Mouse (Mus musculus) leukemia stem cell, adult 10-12 weeks (primary cell): ENCODE results near the gene Vmn1r148. TPM values are rescaled to one million over a fixed set of nuclear protein-coding genes. Genes with fewer than 3 reads are reported as not detected.

Source experiments
- polyA plus RNA-seq: library from polyadenylated mRNA; stranded (reverse); fragments of >175 nt; gene quantifications from 2 replicates; pipeline ENCODE4 v1.2.3, GENCODE M21; 2012; ENCODE audit warnings: low replicate concordance

Gene Vmn1r148
- polyA plus RNA-seq, result not detected in 2 replicates

GRCm38 (mm10) chr7:22413283-22413682 is at the start of gene Vmn1r148:
Vmn1r148 (plus strand) TSS chr7:22413583.

GRCm38 (mm10) chr7:22370939-22371338 is 42.4 kb upstream of the Vmn1r148 start, which contains the start of gene Gm8660:
Gm8660 (minus strand) TSS chr7:22371039.

GRCm38 (mm10) chr7:22438129-22438528 is 24.7 kb downstream of the Vmn1r148 start, which contains the start of gene Vmn1r149:
Vmn1r149 (minus strand) TSS chr7:22438229.

GRCm38 (mm10) chr7:22463975-22464374 is 50.6 kb downstream of the Vmn1r148 start, which contains the start of gene Gm10665:
Gm10665 (minus strand) TSS chr7:22464075.

Other genes starting within 250 kb of the Vmn1r148 start
- gene Vmn1r142, start 249.5 kb upstream of the Vmn1r148 start, polyA plus RNA-seq, result not detected in 2 replicates
- gene Vmn1r143, start 224.2 kb upstream of the Vmn1r148 start, polyA plus RNA-seq, result not detected in 2 replicates
- not detected in 2 replicates for gene Gm8653, start 212.3 kb upstream of the Vmn1r148 start, polyA plus RNA-seq
- gene Gm8453, start 184.1 kb upstream of the Vmn1r148 start, polyA plus RNA-seq, result not detected in 2 replicates
- not detected in 2 replicates for gene Gm4187, start 83.9 kb upstream of the Vmn1r148 start, polyA plus RNA-seq
- not detected in 2 replicates for gene Gm8660, start 42.5 kb upstream of the Vmn1r148 start, polyA plus RNA-seq
- not detected in 2 replicates for gene Vmn1r149, start 24.6 kb downstream of the Vmn1r148 start, polyA plus RNA-seq
- not detected in 2 replicates for gene Gm10665, start 50.5 kb downstream of the Vmn1r148 start, polyA plus RNA-seq
- not detected in 2 replicates for gene Vmn1r151, start 86.1 kb downstream of the Vmn1r148 start, polyA plus RNA-seq
- gene Vmn1r152, start 109.4 kb downstream of the Vmn1r148 start, polyA plus RNA-seq, result not detected in 2 replicates
- not detected in 2 replicates for gene Gm8677, start 121.3 kb downstream of the Vmn1r148 start, polyA plus RNA-seq
- not detected in 2 replicates for gene Gm4201, start 151.8 kb downstream of the Vmn1r148 start, polyA plus RNA-seq
- not detected in 2 replicates for gene Gm4565, start 174.5 kb downstream of the Vmn1r148 start, polyA plus RNA-seq
- not detected in 2 replicates for gene Vmn1r155, start 244.4 kb downstream of the Vmn1r148 start, polyA plus RNA-seq